Mouse (Mus musculus) MEL (cell line): ENCODE results near the gene Nup160. TPM values are rescaled to one million over a fixed set of nuclear protein-coding genes. Genes with fewer than 3 reads are reported as not detected.

Experiments
- DNase-seq: peaks from one replicate; pipeline ENCODE4 v3.0.0; 2011; ENCODE audit warnings: low read depth, low spot score
- H3K27ac ChIP-seq: 2 replicates; pipeline ENCODE4 v1.5.1; 2012; ENCODE audit warnings: low read depth, mild to moderate bottlenecking, control low read depth, low read length, moderate library complexity; ENCODE audit not compliant: control insufficient read depth
- H3K27me3 ChIP-seq, 2 experiments: fragments of 150-350 bp in 1 of 2; sonication (generic) in 1 of 2; 2 replicates each; pipeline ENCODE4 v1.6.1; 2012; ENCODE audit warnings: low read length in 2 of 2, mild to moderate bottlenecking in 2 of 2, improper control_type of control experiment in 1 of 2, moderate library complexity in 1 of 2; ENCODE audit not compliant: insufficient read depth in 2 of 2, control insufficient read depth in 1 of 2
- H3K36me3 ChIP-seq, 2 experiments: 2 replicates each; pipeline ENCODE4 v1.6.1; 2012 to 2014; ENCODE audit warnings: low read length in 2 of 2, improper control_type of control experiment in 1 of 2, inconsistent platforms in 1 of 2, mild to moderate bottlenecking in 1 of 2; ENCODE audit not compliant: insufficient read depth in 2 of 2, control insufficient read depth in 1 of 2
- H3K4me1 ChIP-seq, 2 experiments: fragments of 150-350 bp in 1 of 2; sonication (generic) in 1 of 2; 2 replicates each; pipeline ENCODE4 v1.6.1; 2012; ENCODE audit warnings: low read length in 2 of 2, improper control_type of control experiment in 1 of 2, mild to moderate bottlenecking in 1 of 2; ENCODE audit not compliant: insufficient read depth in 2 of 2, control insufficient read depth in 1 of 2
- H3K4me3 ChIP-seq, 2 experiments: fragments of 150-350 bp in 1 of 2; sonication (generic) in 1 of 2; 2 replicates each; pipeline ENCODE4 v1.5.1; 2012; ENCODE audit warnings: low read depth in 2 of 2, low read length in 2 of 2, mild to moderate bottlenecking in 2 of 2, moderate library complexity in 2 of 2, control low read depth in 1 of 2, improper control_type of control experiment in 1 of 2; ENCODE audit not compliant: control insufficient read depth in 1 of 2, insufficient read depth in 1 of 2
- H3K79me2 ChIP-seq: 2 replicates; pipeline ENCODE4 v1.6.1; 2012; ENCODE audit warnings: mild to moderate bottlenecking, low read length, moderate library complexity; ENCODE audit not compliant: control insufficient read depth, poor library complexity, insufficient read depth
- H3K9ac ChIP-seq: 2 replicates; pipeline ENCODE4 v1.6.1; 2012; ENCODE audit warnings: low read depth, mild to moderate bottlenecking, control low read depth, low read length, moderate library complexity; ENCODE audit not compliant: control insufficient read depth, poor library complexity, severe bottlenecking
- H3K9me3 ChIP-seq: fragments of 150-350 bp; sonication (generic); replicated peaks from 2 replicates; pipeline ENCODE4 v1.6.1; 2012; ENCODE audit warnings: mild to moderate bottlenecking, low read length, improper control_type of control experiment, moderate library complexity; ENCODE audit not compliant: insufficient read depth
- BHLHE40 ChIP-seq: IDR thresholded peaks from 2 replicates; pipeline ENCODE4 v1.6.1; 2012; ENCODE audit warnings: low read depth, mild to moderate bottlenecking, inconsistent platforms, low read length, improper control_type of control experiment, borderline replicate concordance
- E2F4 ChIP-seq: IDR thresholded peaks from 2 replicates; pipeline ENCODE4 v1.6.1; 2011; ENCODE audit warnings: low read depth, low read length, improper control_type of control experiment, borderline replicate concordance
- GABPA ChIP-seq: IDR thresholded peaks from 2 replicates; pipeline ENCODE4 v1.6.1; 2012; ENCODE audit warnings: low read depth, mild to moderate bottlenecking, inconsistent platforms, low read length, improper control_type of control experiment, moderate library complexity
- MAFK ChIP-seq: IDR thresholded peaks from 2 replicates; pipeline ENCODE4 v1.6.1; 2011; ENCODE audit warnings: low read depth, mild to moderate bottlenecking, low read length, improper control_type of control experiment, borderline replicate concordance
- MXI1 ChIP-seq: IDR thresholded peaks from 2 replicates; pipeline ENCODE4 v1.6.1; 2011; ENCODE audit warnings: mild to moderate bottlenecking, low read depth, low read length, improper control_type of control experiment
- NELFE ChIP-seq: IDR thresholded peaks from 2 replicates; pipeline ENCODE4 v1.6.1; 2011; ENCODE audit warnings: low read depth, low read length, improper control_type of control experiment
- NRF1 ChIP-seq: IDR thresholded peaks from 2 replicates; pipeline ENCODE4 v1.6.1; 2014; ENCODE audit warnings: low read depth, mild to moderate bottlenecking, inconsistent platforms, low read length, improper control_type of control experiment, moderate library complexity; ENCODE audit not compliant: poor library complexity, insufficient read depth, severe bottlenecking
- SMC3 ChIP-seq: IDR thresholded peaks from 2 replicates; pipeline ENCODE4 v1.6.1; 2011; ENCODE audit warnings: low read depth, low read length, improper control_type of control experiment
- TBP ChIP-seq: IDR thresholded peaks from 2 replicates; pipeline ENCODE4 v1.8.0; 2011; ENCODE audit warnings: low read depth, low read length, improper control_type of control experiment
- USF2 ChIP-seq, 2 experiments: IDR thresholded peaks; 2 replicates each; pipeline ENCODE4 v1.6.1; 2011 to 2012; ENCODE audit warnings: improper control_type of control experiment in 2 of 2, low read length in 2 of 2, borderline replicate concordance in 1 of 2, inconsistent platforms in 1 of 2, low read depth in 1 of 2, mild to moderate bottlenecking in 1 of 2; ENCODE audit not compliant: insufficient read depth in 1 of 2
- ZNF384 ChIP-seq: IDR thresholded peaks from 2 replicates; pipeline ENCODE4 v1.6.1; 2012; ENCODE audit warnings: low read depth, mild to moderate bottlenecking, inconsistent platforms, low read length, improper control_type of control experiment
- polyA plus RNA-seq, 2 experiments: library from polyadenylated mRNA; stranded (reverse) in 1 of 2; unstranded in 1 of 2; fragments of >175 nt in 1 of 2; fragments of >200 nt in 1 of 2; gene quantifications; 2 replicates each; pipeline versions ENCODE4 v1.2.1 to v1.2.4; 2012; ENCODE audit warnings: low replicate concordance in 2 of 2, low read depth in 1 of 2; ENCODE audit not compliant: insufficient read length in 2 of 2, insufficient read depth in 1 of 2, missing spikeins in 1 of 2
- total RNA-seq: library from RNA; depleted of rRNA; stranded (reverse); fragments of 300-350 nt; gene quantifications from 2 replicates; pipeline ENCODE4 v1.2.3, GENCODE M21; 2012

The Nup160 gene
- total and polyA plus RNA-seq, 3 experiments, result 43.8 to 91.4 (median 63.8) TPM

- peak; percentile 45; the same call in 1 of the 2 replicates for TF ChIP-seq NRF1
- TF ChIP-seq TBP, result peak; percentile 62; the same call in 1 of the 2 replicates
- TF ChIP-seq MXI1, result peak; percentile 77
- TF ChIP-seq, all 39 proteins: peak for 22
Observed at GRCm38 (mm10) chr2:90679061-90679810, 2.2 kb downstream of the Nup160 start (continued).

- DNase-seq, result peak; percentile 18
- peak; percentile 70 for TF ChIP-seq ZNF384
- 0 out of 2 replicates have a peak, but pooled peaks have one; percentile 11 for TF ChIP-seq SMC3
- TF ChIP-seq BHLHE40, result no peak
- Histone ChIP-seq H3K36me3 (peaks cover 0 to 73% of the 10 kb centered on the region in 2 experiments; a peak in 2 of 4 replicates), H3K9ac (no peak overlapping the region), H3K9me3 (no peaks in the 10 kb centered on the region), H3K4me3 (no peak overlapping the region), H3K27ac (no peak overlapping the region), H3K4me1 (no peaks in the 10 kb centered on the region), H3K79me2 (no peaks in the 10 kb centered on the region), H3K27me3 (no peaks in the 10 kb centered on the region)
Observed at GRCm38 (mm10) chr2:90700943-90701342, 23.9 kb downstream of the Nup160 start.

GRCm38 (mm10) chr2:90708548-90708947, 31.5 kb downstream of the Nup160 start:
- H3K9me3 ChIP-seq, result no peaks in the 10 kb centered on the region
- DNase-seq, result no peak
- H3K79me2 ChIP-seq, result no peaks in the 10 kb centered on the region
- H3K4me1 ChIP-seq, result no peaks in the 10 kb centered on the region
- H3K9ac ChIP-seq, result no peak overlapping the region
- H3K4me3 ChIP-seq, result no peak overlapping the region
- no peaks in the 10 kb centered on the region for H3K27me3 ChIP-seq
- TF ChIP-seq NRF1, result no peak
- no peak for TF ChIP-seq E2F4
- TF ChIP-seq NELFE, result no peak
- TF ChIP-seq GABPA, result no peak
- TF ChIP-seq MAFK, result no peak
- no peak for TF ChIP-seq USF2 (IDR thresholded peaks at IDR 0.05; ENCODE audit: borderline replicate concordance in 1 of 2, insufficient read depth in 1 of 2, low read depth in 1 of 2, low read length in 2 of 2)
- no peak overlapping the region for H3K27ac ChIP-seq
- peaks cover 0 to 61% of the 10 kb centered on the region in 2 experiments; a peak in 2 of 4 replicates for H3K36me3 ChIP-seq
